Mouse (Mus musculus): ENCODE measurements at regions not wholly inside any gene's neighbourhood (a gene's known extent, or its start where the extent isn't known, plus 50 kb on each side); places are given as distances from the start of the nearest gene placed in this dataset.
A peak's percentile ranks its signal among the peaks of the same experiment; 100 is the strongest.

DNA sequence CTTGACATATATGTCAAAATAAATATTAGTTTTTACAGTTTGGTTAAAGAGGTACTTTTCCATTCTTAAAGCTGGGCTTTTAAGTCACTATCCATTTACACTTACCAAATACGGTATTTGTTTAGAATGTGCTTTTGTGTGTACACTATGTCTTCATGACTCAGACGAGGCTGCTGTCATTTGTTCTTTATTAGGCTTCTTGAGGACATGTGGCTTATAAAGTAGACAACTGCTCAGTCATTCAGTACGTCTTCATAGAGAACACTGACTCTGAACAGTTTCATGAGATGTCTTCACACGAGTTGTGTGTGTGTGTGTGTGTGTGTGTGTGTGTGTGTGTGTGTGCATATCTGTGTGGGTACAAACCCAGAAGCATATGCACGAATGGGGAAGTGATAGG, 216.1 kb downstream of the Fbxo8 start:
- H3K27me3 ChIP-seq (replicated peaks) = no peaks in the 10 kb centered on the region

DNA sequence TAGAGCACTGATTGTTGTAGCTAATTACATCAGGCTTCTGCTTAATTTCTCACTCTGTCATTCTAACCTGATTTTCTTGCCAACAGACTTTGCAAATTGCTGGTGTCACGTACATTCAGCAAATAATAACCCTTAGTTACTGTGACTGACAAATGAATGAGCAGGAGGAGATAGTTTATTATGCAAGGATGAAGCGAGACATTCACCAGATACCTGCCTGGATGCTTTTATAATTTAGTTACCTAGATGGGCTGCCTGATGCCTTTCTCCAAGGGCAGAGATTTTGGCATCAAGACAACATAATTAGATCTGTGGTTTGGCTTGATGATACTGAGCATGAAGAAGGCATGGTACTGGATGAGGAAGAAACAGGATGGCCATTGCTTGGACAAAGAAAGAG, 233.6 kb downstream of the Fbxo8 start:
- H3K4me2 ChIP-seq = no peak overlapping the region
- no peak overlapping the region for H3K27ac ChIP-seq (replicated peaks)
- no peaks in the 10 kb centered on the region for H3K9me3 ChIP-seq
- no peak for ATAC-seq (ENCODE audit: extremely low read depth, insufficient number of reproducible peaks, low FRiP score, low TSS enrichment)
- no peak overlapping the region for H3K4me3 ChIP-seq
- H3K4me1 ChIP-seq = peaks cover 6% of the 10 kb centered on the region
- 68% methylated on average over 2 of the region's 2 CpGs for WGBS
- no peaks in the 10 kb centered on the region for H3K36me3 ChIP-seq
- no peak overlapping the region for H3K9ac ChIP-seq
- H3K27me3 ChIP-seq (replicated peaks) = no peaks in the 10 kb centered on the region

More for the DNA sequence above, 216.1 kb downstream of the Fbxo8 start:
- Histone ChIP-seq H3K4me1 (no peaks in the 10 kb centered on the region), H3K9ac (no peak overlapping the region), H3K4me2 (no peak overlapping the region), H3K4me3 (no peak overlapping the region), H3K27ac (replicated peaks) (no peak overlapping the region), H3K36me3 (no peaks in the 10 kb centered on the region), H3K9me3 (no peaks in the 10 kb centered on the region)
- ATAC-seq (ENCODE audit: extremely low read depth, insufficient number of reproducible peaks, low FRiP score, low TSS enrichment) = no peak
- 54% methylated on average over 5 of the region's 5 CpGs for WGBS

DNA sequence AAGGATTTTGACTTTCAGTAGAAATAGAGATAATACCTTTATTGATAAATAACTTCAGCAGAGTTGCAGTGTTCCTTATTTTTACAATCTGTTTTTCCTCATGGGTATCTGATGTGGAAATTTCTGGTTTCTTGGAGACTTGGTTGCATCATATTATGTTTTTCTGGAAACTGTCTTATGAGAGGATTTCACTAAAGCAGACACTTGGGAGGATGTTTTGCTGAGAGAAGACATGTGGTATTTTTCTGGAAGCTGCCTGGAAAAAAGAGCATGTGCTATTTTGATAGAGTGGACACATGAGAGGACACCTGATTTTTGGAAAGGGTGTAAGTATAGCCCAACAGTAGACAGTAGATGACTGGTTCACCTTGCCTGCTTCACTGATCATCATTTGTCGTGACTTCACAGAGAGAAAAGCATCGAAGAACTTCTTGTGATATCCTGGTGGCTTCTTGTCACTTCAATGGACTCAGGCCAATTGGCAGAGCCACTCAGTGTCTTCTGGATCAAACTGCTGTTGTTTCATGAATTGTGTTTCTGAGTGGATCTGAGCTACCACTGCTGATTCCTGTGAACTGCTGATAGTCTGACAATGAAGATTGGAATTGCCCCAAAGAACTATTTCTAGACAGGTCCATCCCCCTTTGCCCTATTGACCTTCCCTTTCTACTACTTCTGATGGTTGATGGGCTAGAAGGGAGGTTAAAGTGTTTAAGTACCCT, 238.8 kb downstream of the Fbxo8 start:
- ATAC-seq (ENCODE audit: extremely low read depth, insufficient number of reproducible peaks, low FRiP score, low TSS enrichment) = no peak
- 68% methylated on average over 2 of the region's 2 CpGs for WGBS

DNA sequence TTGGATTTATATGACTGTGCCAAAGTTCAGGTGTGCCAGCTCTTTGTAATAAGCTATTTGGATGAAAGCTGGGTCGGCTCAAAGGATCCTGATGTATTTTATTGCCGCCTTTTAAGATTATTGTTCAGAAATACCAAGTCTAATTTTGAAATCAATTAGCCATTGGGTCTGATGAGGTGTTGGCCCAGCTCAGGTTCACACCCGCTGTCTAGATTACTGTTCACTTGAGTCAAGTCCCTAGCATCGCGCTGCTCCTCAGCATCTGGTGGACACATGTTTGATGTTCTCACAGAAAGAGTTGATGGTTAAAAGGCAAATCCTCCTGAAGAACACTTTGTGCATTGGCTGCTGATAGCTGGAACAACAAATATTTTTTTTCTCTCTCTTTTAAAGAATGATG, 281.8 kb downstream of the Fbxo8 start:
- H3K27me3 ChIP-seq (replicated peaks) = no peaks in the 10 kb centered on the region
- no peak overlapping the region for H3K4me2 ChIP-seq
- H3K9ac ChIP-seq = no peak overlapping the region
- peaks cover 22% of the 10 kb centered on the region for H3K4me1 ChIP-seq
- no peak for ATAC-seq (ENCODE audit: extremely low read depth, insufficient number of reproducible peaks, low FRiP score, low TSS enrichment)
- no peak overlapping the region for H3K4me3 ChIP-seq
- H3K27ac ChIP-seq (replicated peaks) = peak overlapping the region; percentile 48; the same call in 1 of the 2 replicates
- H3K36me3 ChIP-seq = no peaks in the 10 kb centered on the region
- no peaks in the 10 kb centered on the region for H3K9me3 ChIP-seq
- 89% methylated on average over 5 of the region's 5 CpGs for WGBS

More for the DNA sequence above, 238.8 kb downstream of the Fbxo8 start:
- Histone ChIP-seq H3K9ac (no peak overlapping the region), H3K27ac (replicated peaks) (no peak overlapping the region), H3K9me3 (no peaks in the 10 kb centered on the region), H3K4me2 (no peak overlapping the region), H3K36me3 (no peaks in the 10 kb centered on the region), H3K27me3 (replicated peaks) (no peaks in the 10 kb centered on the region), H3K4me1 (peaks cover 6% of the 10 kb centered on the region), H3K4me3 (no peak overlapping the region)

DNA sequence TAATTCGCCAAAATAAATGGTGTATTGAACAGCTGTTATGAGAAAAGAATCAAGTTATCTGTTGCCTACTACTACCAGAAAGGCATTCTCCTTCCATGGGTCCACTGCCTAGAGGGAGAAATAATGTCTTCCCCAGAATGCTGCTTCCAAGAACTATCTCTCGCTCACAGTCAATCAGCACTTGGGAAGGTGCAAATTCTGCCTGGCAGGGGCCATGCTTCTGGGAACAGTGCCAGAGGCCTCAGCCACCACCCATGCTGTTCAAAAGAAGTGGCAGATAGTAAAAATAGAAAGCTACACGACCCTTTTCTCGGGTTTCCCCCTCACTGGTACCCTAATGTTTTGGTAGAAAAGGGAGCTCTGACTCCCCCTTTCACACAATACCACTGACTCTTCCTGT, 282.2 kb downstream of the Fbxo8 start:
- Histone ChIP-seq H3K4me3 (no peak overlapping the region), H3K27ac (replicated peaks) (peak overlapping the region; percentile 70), H3K4me1 (peaks cover 22% of the 10 kb centered on the region), H3K4me2 (peak overlapping the region; percentile 49), H3K9ac (no peak overlapping the region), H3K36me3 (no peaks in the 10 kb centered on the region), H3K27me3 (replicated peaks) (no peaks in the 10 kb centered on the region), H3K9me3 (no peaks in the 10 kb centered on the region)
- 23% methylated on average over 4 of the region's 4 CpGs for WGBS
- ATAC-seq (ENCODE audit: extremely low read depth, insufficient number of reproducible peaks, low FRiP score, low TSS enrichment) = no peak

DNA sequence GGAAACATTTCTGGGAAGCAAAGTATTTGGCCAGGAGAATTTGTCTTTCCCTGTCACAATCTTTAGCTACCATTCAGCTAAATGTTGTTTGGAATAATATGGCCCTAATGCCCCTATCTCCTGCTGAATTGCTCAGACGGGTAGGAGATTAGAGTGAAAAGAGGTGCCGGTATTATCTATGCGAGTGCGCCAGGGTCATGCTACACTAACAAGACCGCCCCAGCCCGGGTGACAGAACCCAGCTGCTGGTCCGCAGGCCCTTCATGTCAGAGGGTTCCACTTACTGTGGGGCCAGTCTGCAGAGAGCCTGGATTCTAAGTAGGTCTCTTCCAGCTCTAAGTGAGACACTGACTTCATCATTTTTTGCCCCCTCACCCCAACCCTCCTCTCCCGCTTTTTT, 332.6 kb downstream of the Fbxo8 start:
- H3K4me1 ChIP-seq = peaks cover 15% of the 10 kb centered on the region
- peak; percentile 70 for ATAC-seq (ENCODE audit: extremely low read depth, insufficient number of reproducible peaks, low FRiP score, low TSS enrichment)
- WGBS = 5% methylated on average over 8 of the region's 8 CpGs
- peak overlapping the region; percentile 21; the same call in 1 of the 2 replicates for H3K4me3 ChIP-seq
- peak overlapping the region; percentile 56 for H3K4me2 ChIP-seq
- H3K9ac ChIP-seq = peak overlapping the region; percentile 51
- peak overlapping the region; percentile 71 for H3K27ac ChIP-seq (replicated peaks)
- H3K27me3 ChIP-seq (replicated peaks) = no peaks in the 10 kb centered on the region
- H3K9me3 ChIP-seq = no peaks in the 10 kb centered on the region
- no peaks in the 10 kb centered on the region for H3K36me3 ChIP-seq

DNA sequence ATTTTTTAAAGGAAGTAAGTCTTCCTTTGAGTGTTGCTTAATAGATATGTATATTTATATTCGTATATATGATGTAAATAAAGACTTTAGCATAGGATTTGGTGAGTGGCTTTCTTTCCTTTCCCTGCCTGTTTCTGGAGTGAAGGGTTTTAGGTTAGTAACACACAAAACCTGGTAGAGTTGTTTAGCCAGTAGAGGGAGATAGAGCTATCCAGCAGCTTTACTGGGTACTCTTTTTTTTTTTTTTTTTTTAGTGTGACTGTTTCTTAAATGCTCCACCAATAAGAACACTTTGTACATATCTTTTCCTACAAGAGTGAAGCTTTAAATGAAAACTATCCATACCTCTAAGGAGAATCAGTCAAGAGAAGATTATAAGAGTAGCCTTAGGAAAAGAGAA, 333.3 kb downstream of the Fbxo8 start:
- no peak for ATAC-seq (ENCODE audit: extremely low read depth, insufficient number of reproducible peaks, low FRiP score, low TSS enrichment)
- Histone ChIP-seq H3K9ac (no peak overlapping the region), H3K4me3 (no peak overlapping the region), H3K4me1 (peaks cover 15% of the 10 kb centered on the region), H3K9me3 (no peaks in the 10 kb centered on the region), H3K27me3 (replicated peaks) (no peaks in the 10 kb centered on the region), H3K4me2 (peak overlapping the region; percentile 56), H3K36me3 (no peaks in the 10 kb centered on the region), H3K27ac (replicated peaks) (peak overlapping the region; percentile 71)
- 6% methylated on average over 1 of the region's 1 CpGs for WGBS

DNA sequence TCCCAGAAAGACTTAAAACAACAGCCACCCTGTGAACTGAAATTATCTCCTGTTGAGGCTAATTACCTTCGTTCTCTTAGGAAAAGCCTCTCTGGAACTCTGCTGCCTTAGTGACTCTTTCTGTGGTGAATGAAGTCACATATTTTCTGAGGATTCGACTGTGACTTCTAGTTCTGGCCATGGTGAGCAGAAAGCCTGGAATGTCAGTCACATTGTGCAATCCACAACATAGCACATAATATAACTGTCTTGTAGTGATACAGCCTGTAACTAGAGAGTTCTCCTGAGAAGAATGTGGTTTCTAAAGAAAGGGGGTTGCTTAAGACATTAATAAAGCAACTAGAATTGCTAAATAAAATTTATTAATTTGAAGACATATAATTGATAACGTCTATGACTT, 342.7 kb downstream of the Fbxo8 start:
- no peak overlapping the region for H3K9ac ChIP-seq
- WGBS = 28% methylated on average over 3 of the region's 3 CpGs
- H3K9me3 ChIP-seq = no peaks in the 10 kb centered on the region
- no peak overlapping the region for H3K4me2 ChIP-seq
- H3K27me3 ChIP-seq (replicated peaks) = no peaks in the 10 kb centered on the region
- H3K36me3 ChIP-seq = no peaks in the 10 kb centered on the region
- H3K4me3 ChIP-seq = no peak overlapping the region
- H3K27ac ChIP-seq (replicated peaks) = peak overlapping the region; percentile 3; the same call in 1 of the 2 replicates
- peaks cover 12% of the 10 kb centered on the region for H3K4me1 ChIP-seq
- no peak for ATAC-seq (ENCODE audit: extremely low read depth, insufficient number of reproducible peaks, low FRiP score, low TSS enrichment)

DNA sequence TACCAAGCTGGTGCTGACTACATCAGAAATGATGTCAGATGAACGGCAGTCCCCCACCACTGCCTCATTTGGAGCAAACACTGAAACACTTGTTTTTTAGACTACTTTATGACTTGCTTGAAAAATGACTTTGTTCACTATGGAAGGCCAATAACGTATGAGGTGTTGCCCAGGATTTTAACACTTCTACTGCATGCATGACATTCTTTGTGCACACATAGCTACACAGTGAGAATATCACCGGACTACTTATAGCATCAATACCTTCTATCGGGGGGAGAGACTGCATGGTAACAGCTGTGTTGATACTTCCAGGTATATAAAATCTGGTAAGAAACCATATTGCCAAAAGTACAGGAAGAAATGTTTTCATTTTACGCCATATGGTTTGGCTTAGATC, 364.5 kb downstream of the Fbxo8 start:
- Histone ChIP-seq H3K9me3 (no peaks in the 10 kb centered on the region), H3K36me3 (no peaks in the 10 kb centered on the region), H3K9ac (no peak overlapping the region), H3K27ac (replicated peaks) (no peak overlapping the region), H3K4me3 (no peak overlapping the region), H3K4me2 (no peak overlapping the region), H3K27me3 (replicated peaks) (no peaks in the 10 kb centered on the region), H3K4me1 (peaks cover 7% of the 10 kb centered on the region; the same call in 1 of the 2 replicates)
- 67% methylated on average over 5 of the region's 5 CpGs for WGBS
- ATAC-seq (ENCODE audit: extremely low read depth, insufficient number of reproducible peaks, low FRiP score, low TSS enrichment) = no peak

DNA sequence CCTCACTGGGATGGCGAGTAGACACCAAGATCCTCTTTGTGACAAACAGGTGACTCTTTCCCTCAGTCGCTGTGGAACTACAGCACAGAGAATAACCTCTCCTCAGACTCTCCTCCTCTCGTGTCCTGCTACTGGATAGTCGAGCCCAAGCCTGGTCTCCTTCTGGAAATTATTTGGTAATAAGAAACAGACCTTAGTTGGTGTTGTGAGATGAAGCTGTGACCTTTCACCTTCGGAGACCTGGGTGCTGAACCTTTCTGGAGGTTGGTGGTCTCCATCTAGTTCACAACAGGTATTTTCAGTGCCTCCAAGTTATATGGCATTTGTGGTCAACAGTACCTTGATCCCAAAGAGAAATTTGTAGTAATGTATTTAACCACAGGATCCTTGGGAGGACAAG, 365.1 kb downstream of the Fbxo8 start:
- Histone ChIP-seq H3K4me2 (no peak overlapping the region), H3K27me3 (replicated peaks) (no peaks in the 10 kb centered on the region)
- WGBS = 78% methylated on average over 5 of the region's 5 CpGs

DNA sequence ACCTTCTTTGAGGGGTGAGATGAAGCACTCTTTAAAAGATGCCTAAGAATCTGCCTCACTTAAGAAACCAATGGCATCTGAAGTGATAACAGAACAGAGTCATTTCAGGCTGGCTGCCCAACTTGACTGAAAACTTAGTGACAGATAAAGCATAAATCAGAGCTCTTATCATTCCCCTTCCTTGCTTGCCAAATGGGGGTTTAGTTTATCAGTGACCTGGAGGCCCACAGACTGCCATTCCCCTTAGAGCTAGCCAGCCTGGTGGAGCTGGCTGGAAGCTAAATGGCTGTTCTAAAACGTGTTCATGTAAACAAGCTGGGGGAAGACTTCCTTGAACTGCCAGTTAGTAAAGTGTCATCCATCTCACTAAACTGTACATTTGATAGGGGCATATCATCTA, 373.8 kb downstream of the Fbxo8 start:
- Histone ChIP-seq H3K9me3 (no peaks in the 10 kb centered on the region), H3K4me2 (peak overlapping the region; percentile 12; the same call in 1 of the 2 replicates), H3K4me1 (peaks cover 40% of the 10 kb centered on the region), H3K9ac (no peak overlapping the region), H3K4me3 (no peak overlapping the region), H3K27ac (replicated peaks) (peak overlapping the region; percentile 40), H3K27me3 (replicated peaks) (no peaks in the 10 kb centered on the region), H3K36me3 (no peaks in the 10 kb centered on the region)
- ATAC-seq (ENCODE audit: extremely low read depth, insufficient number of reproducible peaks, low FRiP score, low TSS enrichment) = peak; percentile 42; the same call in 1 of the 2 replicates
- WGBS = 0% methylated on average over 1 of the region's 1 CpGs

More for the DNA sequence above, 365.1 kb downstream of the Fbxo8 start:
- ATAC-seq (ENCODE audit: extremely low read depth, insufficient number of reproducible peaks, low FRiP score, low TSS enrichment) = no peak
- Histone ChIP-seq H3K9ac (no peak overlapping the region), H3K27ac (replicated peaks) (no peak overlapping the region), H3K9me3 (no peaks in the 10 kb centered on the region), H3K4me3 (no peak overlapping the region), H3K36me3 (no peaks in the 10 kb centered on the region), H3K4me1 (peaks cover 7% of the 10 kb centered on the region; the same call in 1 of the 2 replicates)

DNA sequence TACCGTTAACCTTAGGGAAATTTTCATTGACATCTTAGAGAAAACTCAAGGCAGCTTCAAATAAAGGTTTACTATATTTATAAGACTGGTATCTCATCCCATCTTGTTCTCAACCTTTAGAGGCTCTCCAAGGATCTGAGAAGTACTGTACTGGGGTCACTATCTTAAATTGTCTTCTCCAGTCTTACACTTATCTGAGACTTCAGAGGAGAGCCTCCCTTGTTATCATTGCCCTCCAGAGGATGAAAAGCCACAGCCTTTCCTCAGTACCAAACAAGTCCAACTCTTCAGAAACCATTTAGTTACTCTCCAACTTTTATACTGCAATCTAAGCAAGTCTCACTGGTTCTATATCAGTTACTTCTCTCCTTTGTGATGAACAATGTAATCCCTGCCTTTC, 376.3 kb downstream of the Fbxo8 start:
- peaks cover 50% of the 10 kb centered on the region for H3K4me1 ChIP-seq
- H3K36me3 ChIP-seq = no peaks in the 10 kb centered on the region
- H3K4me3 ChIP-seq = no peak overlapping the region
- H3K27me3 ChIP-seq (replicated peaks) = no peaks in the 10 kb centered on the region
- H3K9ac ChIP-seq = no peak overlapping the region
- H3K9me3 ChIP-seq = no peaks in the 10 kb centered on the region
- H3K27ac ChIP-seq (replicated peaks) = no peak overlapping the region
- H3K4me2 ChIP-seq = no peak overlapping the region
- no peak for ATAC-seq (ENCODE audit: extremely low read depth, insufficient number of reproducible peaks, low FRiP score, low TSS enrichment)
- 71% methylated on average over 1 of the region's 1 CpGs for WGBS
